Mouse (Mus musculus) MEL (cell line): ENCODE results near the gene Nampt. TPM values are rescaled to one million over a fixed set of nuclear protein-coding genes. Genes with fewer than 3 reads are reported as not detected.
A peak's percentile ranks its signal among the peaks of the same experiment; 100 is the strongest.

Experiments used
- DNase-seq: peaks from one replicate; pipeline ENCODE4 v3.0.0; 2011; ENCODE audit warnings: low read depth, low spot score
- H3K27ac ChIP-seq: 2 replicates; pipeline ENCODE4 v1.5.1; 2012; ENCODE audit warnings: low read depth, mild to moderate bottlenecking, control low read depth, low read length, moderate library complexity; ENCODE audit not compliant: control insufficient read depth
- H3K27me3 ChIP-seq, 2 experiments: fragments of 150-350 bp in 1 of 2; sonication (generic) in 1 of 2; 2 replicates each; pipeline ENCODE4 v1.6.1; 2012; ENCODE audit warnings: low read length in 2 of 2, mild to moderate bottlenecking in 2 of 2, improper control_type of control experiment in 1 of 2, moderate library complexity in 1 of 2; ENCODE audit not compliant: insufficient read depth in 2 of 2, control insufficient read depth in 1 of 2
- H3K36me3 ChIP-seq, 2 experiments: 2 replicates each; pipeline ENCODE4 v1.6.1; 2012 to 2014; ENCODE audit warnings: low read length in 2 of 2, improper control_type of control experiment in 1 of 2, inconsistent platforms in 1 of 2, mild to moderate bottlenecking in 1 of 2; ENCODE audit not compliant: insufficient read depth in 2 of 2, control insufficient read depth in 1 of 2
- H3K4me1 ChIP-seq, 2 experiments: fragments of 150-350 bp in 1 of 2; sonication (generic) in 1 of 2; 2 replicates each; pipeline ENCODE4 v1.6.1; 2012; ENCODE audit warnings: low read length in 2 of 2, improper control_type of control experiment in 1 of 2, mild to moderate bottlenecking in 1 of 2; ENCODE audit not compliant: insufficient read depth in 2 of 2, control insufficient read depth in 1 of 2
- H3K4me3 ChIP-seq, 2 experiments: fragments of 150-350 bp in 1 of 2; sonication (generic) in 1 of 2; 2 replicates each; pipeline ENCODE4 v1.5.1; 2012; ENCODE audit warnings: low read depth in 2 of 2, low read length in 2 of 2, mild to moderate bottlenecking in 2 of 2, moderate library complexity in 2 of 2, control low read depth in 1 of 2, improper control_type of control experiment in 1 of 2; ENCODE audit not compliant: control insufficient read depth in 1 of 2, insufficient read depth in 1 of 2
- H3K79me2 ChIP-seq: 2 replicates; pipeline ENCODE4 v1.6.1; 2012; ENCODE audit warnings: mild to moderate bottlenecking, low read length, moderate library complexity; ENCODE audit not compliant: control insufficient read depth, poor library complexity, insufficient read depth
- H3K9ac ChIP-seq: 2 replicates; pipeline ENCODE4 v1.6.1; 2012; ENCODE audit warnings: low read depth, mild to moderate bottlenecking, control low read depth, low read length, moderate library complexity; ENCODE audit not compliant: control insufficient read depth, poor library complexity, severe bottlenecking
- H3K9me3 ChIP-seq: fragments of 150-350 bp; sonication (generic); replicated peaks from 2 replicates; pipeline ENCODE4 v1.6.1; 2012; ENCODE audit warnings: mild to moderate bottlenecking, low read length, improper control_type of control experiment, moderate library complexity; ENCODE audit not compliant: insufficient read depth
- ETS1 ChIP-seq: IDR thresholded peaks from 2 replicates; pipeline ENCODE4 v1.6.1; 2012; ENCODE audit warnings: low read depth, mild to moderate bottlenecking, inconsistent platforms, low read length, improper control_type of control experiment, moderate library complexity
- HCFC1 ChIP-seq: IDR thresholded peaks from 2 replicates; pipeline ENCODE4 v1.6.1; 2012; ENCODE audit warnings: low read depth, mild to moderate bottlenecking, inconsistent platforms, low read length, improper control_type of control experiment, moderate library complexity
- MAX ChIP-seq: IDR thresholded peaks from 2 replicates; pipeline ENCODE4 v1.6.1; 2011; ENCODE audit warnings: low read length, improper control_type of control experiment
- MAZ ChIP-seq: IDR thresholded peaks from 2 replicates; pipeline ENCODE4 v1.6.1; 2012; ENCODE audit warnings: low read depth, mild to moderate bottlenecking, inconsistent platforms, low read length, improper control_type of control experiment
- NELFE ChIP-seq: IDR thresholded peaks from 2 replicates; pipeline ENCODE4 v1.6.1; 2011; ENCODE audit warnings: low read depth, low read length, improper control_type of control experiment
- POLR2AphosphoS2 ChIP-seq: IDR thresholded peaks from 2 replicates; pipeline ENCODE4 v1.6.1; 2011; ENCODE audit warnings: low read length, improper control_type of control experiment
- POLR2AphosphoS5 ChIP-seq: IDR thresholded peaks from 2 replicates; pipeline ENCODE4 v1.6.1; 2012; ENCODE audit warnings: low read depth, borderline replicate concordance, mild to moderate bottlenecking, inconsistent platforms, low read length, moderate library complexity, mixed read lengths
- TBP ChIP-seq: IDR thresholded peaks from 2 replicates; pipeline ENCODE4 v1.8.0; 2011; ENCODE audit warnings: low read depth, low read length, improper control_type of control experiment
- UBTF ChIP-seq: IDR thresholded peaks from 2 replicates; pipeline ENCODE4 v1.6.1; 2012; ENCODE audit warnings: low read depth, mild to moderate bottlenecking, inconsistent platforms, low read length, improper control_type of control experiment, moderate library complexity, borderline replicate concordance; ENCODE audit not compliant: insufficient read depth
- USF1 ChIP-seq: IDR thresholded peaks from 2 replicates; pipeline ENCODE4 v1.6.1; 2014; ENCODE audit warnings: low read depth, mild to moderate bottlenecking, inconsistent platforms, low read length, improper control_type of control experiment, moderate library complexity
- USF2 ChIP-seq, 2 experiments: IDR thresholded peaks; 2 replicates each; pipeline ENCODE4 v1.6.1; 2011 to 2012; ENCODE audit warnings: improper control_type of control experiment in 2 of 2, low read length in 2 of 2, borderline replicate concordance in 1 of 2, inconsistent platforms in 1 of 2, low read depth in 1 of 2, mild to moderate bottlenecking in 1 of 2; ENCODE audit not compliant: insufficient read depth in 1 of 2
- ZC3H11A ChIP-seq: IDR thresholded peaks from 2 replicates; pipeline ENCODE4 v1.6.1; 2012; ENCODE audit warnings: low read depth, mild to moderate bottlenecking, inconsistent platforms, low read length, improper control_type of control experiment
- ZMIZ1 ChIP-seq: IDR thresholded peaks from 2 replicates; pipeline ENCODE4 v1.6.1; 2012; ENCODE audit warnings: low read depth, mild to moderate bottlenecking, inconsistent platforms, low read length, improper control_type of control experiment, moderate library complexity
- ZNF384 ChIP-seq: IDR thresholded peaks from 2 replicates; pipeline ENCODE4 v1.6.1; 2012; ENCODE audit warnings: low read depth, mild to moderate bottlenecking, inconsistent platforms, low read length, improper control_type of control experiment
- polyA plus RNA-seq, 2 experiments: library from polyadenylated mRNA; stranded (reverse) in 1 of 2; unstranded in 1 of 2; fragments of >175 nt in 1 of 2; fragments of >200 nt in 1 of 2; gene quantifications; 2 replicates each; pipeline versions ENCODE4 v1.2.1 to v1.2.4; 2012; ENCODE audit warnings: low replicate concordance in 2 of 2, low read depth in 1 of 2; ENCODE audit not compliant: insufficient read length in 2 of 2, insufficient read depth in 1 of 2, missing spikeins in 1 of 2
- total RNA-seq: library from RNA; depleted of rRNA; stranded (reverse); fragments of 300-350 nt; gene quantifications from 2 replicates; pipeline ENCODE4 v1.2.3, GENCODE M21; 2012

Gene Nampt
- total and polyA plus RNA-seq, 3 experiments = 23.0 to 74.6 (median 40.9) TPM

GRCm38 (mm10) chr12:32820688-32821503 is 1.6 kb downstream of the Nampt start (continued):
- TF ChIP-seq MAZ = peak; percentile 5; the same call in 1 of the 2 replicates
- no peak for TF ChIP-seq ZNF384
- TF ChIP-seq MAX = no peak
- no peak for TF ChIP-seq POLR2AphosphoS5

GRCm38 (mm10) chr12:32821504-32822011 is 2.2 kb downstream of the Nampt start:
- H3K4me1 ChIP-seq = peaks cover 3 to 8% of the 10 kb centered on the region in 2 experiments; a peak in 3 of 4 replicates
- H3K4me3 ChIP-seq = peak overlapping the region; percentile 80 to 86
- peak overlapping the region; percentile 96 for H3K9ac ChIP-seq
- H3K9me3 ChIP-seq = no peaks in the 10 kb centered on the region
- no peaks in the 10 kb centered on the region for H3K27me3 ChIP-seq
- peaks cover 26% of the 10 kb centered on the region for H3K79me2 ChIP-seq
- peaks cover 4 to 10% of the 10 kb centered on the region in 2 experiments; a peak in 3 of 4 replicates for H3K36me3 ChIP-seq
- no peak for DNase-seq
- peak; percentile 54; the same call in 1 of the 2 replicates for TF ChIP-seq ZNF384
- no peak for TF ChIP-seq ZMIZ1
- TF ChIP-seq POLR2AphosphoS5 = no peak
- no peak for TF ChIP-seq POLR2AphosphoS2
- no peak for TF ChIP-seq ZC3H11A
- no peak for TF ChIP-seq HCFC1
- no peak for TF ChIP-seq USF2 (IDR thresholded peaks at IDR 0.05; ENCODE audit: borderline replicate concordance in 1 of 2, insufficient read depth in 1 of 2, low read depth in 1 of 2, low read length in 2 of 2)
- no peak overlapping the region; the same call in 1 of the 2 replicates for H3K27ac ChIP-seq

GRCm38 (mm10) chr12:32822066-32822465 is 2.7 kb downstream of the Nampt start:
- Histone ChIP-seq H3K36me3 (peaks cover 4 to 10% of the 10 kb centered on the region in 2 experiments; a peak in 3 of 4 replicates), H3K79me2 (peaks cover 26% of the 10 kb centered on the region), H3K4me1 (peaks cover 3 to 8% of the 10 kb centered on the region in 2 experiments; a peak in 3 of 4 replicates), H3K9me3 (no peaks in the 10 kb centered on the region), H3K9ac (no peak overlapping the region), H3K27me3 (no peaks in the 10 kb centered on the region), H3K27ac (no peak overlapping the region), H3K4me3 (no peak overlapping the region; a peak in 1 of 4 replicates)
- peak; percentile 48 for DNase-seq
- no peak for TF ChIP-seq ETS1
- no peak for TF ChIP-seq USF1
- TF ChIP-seq NELFE = no peak
- no peak for TF ChIP-seq TBP
- TF ChIP-seq MAX = no peak
- no peak for TF ChIP-seq UBTF
